Mouse (Mus musculus) liver, postnatal 0 days (tissue): ENCODE results near the gene Hist2h2ab.

ENCODE experiments used
- CTCF ChIP-seq: sonication (generic); IDR thresholded peaks from 2 replicates; pipeline ENCODE4 v1.5.1; 2016; ENCODE audit warnings: antibody characterized with exemption, low read depth
- EP300 ChIP-seq: IDR thresholded peaks from 2 replicates; pipeline ENCODE4 v1.6.1; 2016; ENCODE audit warnings: antibody characterized with exemption, low read depth, mild to moderate bottlenecking

GRCm38 (mm10) chr3:96194966-96195365 is 24.7 kb upstream of the Hist2h2ab start:
- no peak for TF ChIP-seq CTCF
- no peak for TF ChIP-seq EP300
